Mouse (Mus musculus): ENCODE results near the gene Gtf3c3. TPM values are rescaled to one million over a fixed set of nuclear protein-coding genes. Genes with fewer than 3 reads are reported as not detected.

Gtf3c3 gene
- 10 to 100 TPM; 25.9 to 26.3 TPM for total RNA-seq (2021)
- long read RNA-seq, experiment 1, full-length matches to known transcripts = 9 of 12 reads
- long read RNA-seq, experiment 1, partial matches to known transcripts = 2 of 12 reads
- long read RNA-seq, experiment 1, other reads (novel, unspliced or antisense) = 1 of 12 reads
- long read RNA-seq, experiment 2, full-length matches to known transcripts = 12 of 16 reads
- long read RNA-seq, experiment 2, partial matches to known transcripts = 3 of 16 reads
- long read RNA-seq, experiment 2, other reads (novel, unspliced or antisense) = 1 of 16 reads

DNA sequence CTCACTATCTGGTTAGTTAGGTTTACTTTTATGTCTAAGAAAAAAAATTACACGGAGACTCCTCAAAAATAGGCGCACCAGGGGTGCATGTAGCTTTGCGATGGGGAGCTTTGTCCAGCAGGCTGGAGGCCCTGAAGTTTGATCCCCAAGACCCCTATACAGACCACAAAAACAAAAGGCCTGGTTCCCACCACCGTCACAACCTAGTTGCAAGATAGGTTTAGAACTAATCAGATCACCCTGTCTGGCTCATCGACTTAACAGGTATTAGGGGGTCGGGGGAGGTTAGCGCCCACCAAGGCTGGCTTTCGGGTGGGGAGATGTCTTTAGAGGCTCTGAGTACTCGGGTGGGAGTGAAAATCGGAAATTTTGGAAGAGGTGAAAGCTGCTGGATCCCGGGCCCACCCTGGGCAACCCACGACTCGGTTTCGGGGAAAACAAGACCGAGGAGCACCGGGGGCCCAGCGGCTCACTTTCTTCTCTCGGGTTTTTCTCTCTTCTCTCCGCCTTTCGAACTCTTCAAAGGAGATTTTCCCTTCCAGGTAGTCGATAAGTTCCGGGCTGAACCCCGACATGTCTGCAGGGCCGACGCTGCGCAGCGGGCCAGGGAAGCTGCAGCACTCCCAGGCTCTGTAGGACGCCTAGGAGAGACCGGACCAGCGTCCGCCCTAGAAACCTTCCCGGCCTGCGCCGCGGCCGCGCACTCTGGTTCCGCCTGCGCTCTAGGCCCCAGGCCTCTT lies at the start of gene Gtf3c3:
Gene Gtf3c3 (minus strand): TSS at position 632 of the 740 bp plus-strand sequence.
- DNase-seq (ENCODE audit: low spot score in 2 of 2) = peak; percentile 76 to 84

- DNase-seq (ENCODE audit: low spot score in 2 of 2) = no peak
These were observed 46.1 kb upstream of the Gtf3c3 start for GRCm38 (mm10) chr1:54484744-54485420.

- no peak for DNase-seq (ENCODE audit: low spot score in 2 of 2)
These were observed 41.7 kb upstream of the Gtf3c3 start for GRCm38 (mm10) chr1:54480491-54480890.

DNA sequence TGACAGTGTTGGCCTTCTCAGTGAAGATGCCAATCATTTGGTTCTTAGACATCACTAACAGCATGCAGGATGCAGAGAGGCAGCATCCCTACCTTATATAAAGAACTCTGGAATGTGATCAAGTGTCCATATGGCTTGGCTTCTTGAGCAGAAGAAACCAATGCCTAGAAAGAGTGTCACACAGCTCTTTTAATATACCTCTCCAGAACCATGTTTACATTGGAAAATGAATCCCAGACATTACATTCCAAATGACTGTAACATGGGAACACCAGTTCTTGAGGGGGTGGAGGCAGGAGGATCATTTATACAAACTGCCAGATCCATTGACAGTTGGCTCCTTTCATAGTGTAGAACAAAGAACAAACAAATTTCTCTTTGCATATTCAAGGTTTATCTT lies 29.9 kb upstream of the Gtf3c3 start:
- DNase-seq (ENCODE audit: low spot score in 2 of 2) = peak; percentile 25 to 33

- DNase-seq (ENCODE audit: low spot score in 2 of 2) = peak; percentile 19 to 27
These were observed 28.6 kb upstream of the Gtf3c3 start for GRCm38 (mm10) chr1:54467366-54467765.

DNA sequence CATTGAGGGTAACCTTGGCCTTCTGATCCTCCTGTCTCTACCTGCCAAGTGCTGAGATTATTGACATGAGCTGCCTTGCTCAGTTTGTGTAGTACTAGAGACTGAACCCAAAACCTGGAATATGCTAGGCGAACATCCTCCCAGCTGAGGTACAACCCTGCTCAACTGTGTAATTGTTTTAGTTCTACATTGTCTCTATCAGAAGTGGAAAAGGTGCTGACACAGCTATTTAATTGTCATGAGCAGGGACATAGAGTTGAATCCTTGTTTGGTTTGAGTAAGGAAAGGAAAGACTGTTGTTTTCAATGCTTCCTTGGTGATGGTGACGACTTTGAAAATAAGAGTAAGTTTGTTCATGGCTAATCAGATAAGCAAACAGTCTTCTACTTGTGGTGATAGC lies 13.3 kb upstream of the Gtf3c3 start:
- no peak for DNase-seq (ENCODE audit: low spot score in 2 of 2)

GRCm38 (mm10) chr1:54448833-54449232 lies 10.1 kb upstream of the Gtf3c3 start:
- DNase-seq (ENCODE audit: low spot score in 2 of 2) = no peak

DNA sequence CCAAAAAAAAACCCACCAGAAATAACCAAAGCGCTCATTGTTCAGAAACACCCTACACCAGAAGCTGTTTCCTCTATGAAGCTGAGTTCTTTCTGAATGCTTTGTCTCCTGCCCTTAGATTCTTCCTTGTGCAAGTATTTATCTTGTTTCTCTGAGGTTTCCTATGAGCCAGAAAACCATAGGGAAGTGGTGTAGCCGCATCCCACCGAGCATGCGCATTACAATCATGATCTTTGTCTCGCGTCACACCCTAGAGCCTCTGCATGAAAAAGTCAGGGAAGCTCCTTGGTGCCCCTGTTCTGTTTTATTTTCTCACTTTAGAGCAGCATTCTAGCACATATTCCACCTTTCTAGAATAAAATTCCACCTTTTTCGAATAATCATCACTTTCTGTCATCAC lies 4.9 kb upstream of the Gtf3c3 start:
- no peak for DNase-seq (ENCODE audit: low spot score in 2 of 2)

DNA sequence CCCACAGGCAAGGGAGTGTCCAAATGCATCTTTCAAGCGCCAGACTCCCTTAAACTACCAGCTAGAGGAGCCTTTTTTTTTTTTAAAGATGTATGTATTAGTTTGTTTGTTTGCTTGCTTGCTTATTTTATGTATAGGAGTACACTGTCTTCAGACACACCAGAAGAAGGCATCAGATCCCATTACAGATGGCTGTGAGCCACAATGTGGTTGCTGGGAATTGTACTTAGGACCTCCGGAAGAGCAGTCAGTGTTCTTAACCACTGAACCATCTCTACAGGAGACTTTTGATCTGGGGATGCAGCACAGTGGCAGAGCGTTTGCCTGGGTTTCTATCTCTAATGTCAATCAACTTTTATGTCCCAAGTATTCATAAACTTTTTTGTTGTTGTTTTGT lies 307 bp upstream of the Gtf3c3 start:
- no peak for DNase-seq (ENCODE audit: low spot score in 2 of 2)

DNA sequence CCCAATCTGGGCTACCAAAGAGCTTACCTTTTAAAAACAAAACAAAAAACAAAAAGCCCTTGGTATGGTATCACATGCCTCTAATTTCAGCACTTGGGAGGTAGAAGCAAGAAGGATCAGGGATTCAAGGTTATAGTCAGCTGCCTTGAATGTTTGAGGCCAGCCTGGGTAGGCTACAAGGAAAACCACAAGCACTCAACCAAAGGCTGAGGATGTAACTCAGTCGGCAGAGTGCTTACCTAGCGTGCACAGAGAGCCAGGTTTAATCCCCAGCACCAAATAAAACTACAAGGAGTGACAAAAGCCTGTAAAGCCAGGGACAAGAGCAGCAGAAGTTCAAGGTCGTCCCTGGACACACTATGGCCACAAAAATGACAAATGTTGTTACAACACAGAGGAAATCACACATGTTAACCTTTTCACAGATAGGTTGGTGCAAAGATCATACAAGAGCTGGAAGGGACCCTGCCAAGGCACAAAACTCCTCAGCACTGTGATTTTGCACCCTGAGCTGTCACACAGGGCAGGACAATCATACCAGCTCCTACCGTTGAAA lies 16.5 kb downstream of the Gtf3c3 start:
- no peak for DNase-seq (ENCODE audit: low spot score in 2 of 2)

GRCm38 (mm10) chr1:54421670-54422069 lies 17.1 kb downstream of the Gtf3c3 start:
- no peak for DNase-seq (ENCODE audit: low spot score in 2 of 2)

GRCm38 (mm10) chr1:54402736-54403135 lies 36.0 kb downstream of the Gtf3c3 start:
- no peak for DNase-seq (ENCODE audit: low spot score in 2 of 2)

DNA sequence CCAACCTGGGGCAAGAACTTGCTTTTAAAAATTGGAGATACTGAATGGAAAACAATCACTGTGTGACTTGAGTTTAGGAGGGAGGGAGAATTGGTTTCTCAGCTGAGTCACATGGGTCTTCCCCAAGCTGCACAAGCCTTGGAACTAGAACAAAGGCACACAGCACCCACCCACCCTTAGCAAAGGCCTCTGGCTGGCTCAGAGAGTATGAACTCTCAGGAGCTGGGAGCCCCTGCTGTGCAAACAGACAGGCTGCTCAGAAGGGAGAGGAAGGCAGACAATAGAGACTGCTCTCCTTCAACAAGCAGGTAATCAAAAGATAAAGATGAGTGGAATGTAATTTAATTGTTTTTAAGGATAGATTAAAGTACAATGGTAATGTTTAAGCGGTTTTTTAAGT lies 54.5 kb downstream of the Gtf3c3 start:
- no peak for DNase-seq (ENCODE audit: low spot score in 2 of 2)

GRCm38 (mm10) chr1:54380978-54381914 lies 57.5 kb downstream of the Gtf3c3 start:
- DNase-seq (ENCODE audit: low spot score in 2 of 2) = peak; percentile 19 to 53

DNA sequence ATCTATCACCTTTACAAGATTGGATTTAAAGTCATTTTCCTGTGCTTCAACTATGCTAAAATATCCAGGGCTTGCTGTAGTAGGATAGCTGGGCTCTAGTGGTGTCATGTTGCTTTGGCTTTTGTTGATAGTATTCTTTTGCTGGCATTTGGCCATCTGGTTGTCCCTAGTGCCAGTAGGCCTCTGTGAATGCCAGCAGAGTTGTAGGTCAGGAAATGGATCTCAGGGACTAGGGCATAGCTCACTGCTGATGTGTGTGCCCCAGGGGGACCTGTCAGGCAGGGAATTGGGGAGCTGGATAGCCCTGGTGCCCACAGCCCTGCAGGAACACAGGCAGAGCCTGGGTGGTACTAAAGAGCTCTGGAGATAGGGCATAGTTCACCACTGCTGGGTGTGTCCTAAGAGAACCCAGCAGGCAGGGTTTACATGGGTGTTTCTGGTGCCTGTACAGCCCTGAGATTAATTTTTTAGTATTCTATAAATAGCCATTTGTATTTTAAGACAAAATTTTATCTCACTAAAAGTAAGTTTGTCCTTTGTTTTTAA lies 61.2 kb downstream of the Gtf3c3 start:
- no peak for DNase-seq (ENCODE audit: low spot score in 2 of 2)

DNA sequence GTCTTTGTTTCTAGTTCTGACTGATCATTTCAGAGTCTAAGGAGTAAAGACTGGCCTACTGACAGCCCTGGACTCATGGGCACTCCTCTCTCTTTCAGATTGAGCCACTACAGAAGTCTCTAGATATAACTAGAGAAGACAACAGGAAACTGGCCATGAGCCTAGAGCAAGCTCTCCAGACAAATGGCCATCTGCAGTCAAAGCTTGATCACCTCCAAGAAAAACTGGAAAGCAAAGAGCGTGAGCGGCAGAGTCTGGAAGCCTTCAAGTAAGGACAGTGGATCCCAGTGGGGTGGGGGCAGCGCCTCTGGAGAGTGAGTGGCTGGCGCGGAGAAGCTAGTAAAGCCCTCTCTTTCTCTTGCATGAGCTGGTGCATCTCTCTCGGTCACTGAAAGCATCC lies 82.2 kb downstream of the Gtf3c3 start:
- no peak for DNase-seq (ENCODE audit: low spot score in 2 of 2)

DNA sequence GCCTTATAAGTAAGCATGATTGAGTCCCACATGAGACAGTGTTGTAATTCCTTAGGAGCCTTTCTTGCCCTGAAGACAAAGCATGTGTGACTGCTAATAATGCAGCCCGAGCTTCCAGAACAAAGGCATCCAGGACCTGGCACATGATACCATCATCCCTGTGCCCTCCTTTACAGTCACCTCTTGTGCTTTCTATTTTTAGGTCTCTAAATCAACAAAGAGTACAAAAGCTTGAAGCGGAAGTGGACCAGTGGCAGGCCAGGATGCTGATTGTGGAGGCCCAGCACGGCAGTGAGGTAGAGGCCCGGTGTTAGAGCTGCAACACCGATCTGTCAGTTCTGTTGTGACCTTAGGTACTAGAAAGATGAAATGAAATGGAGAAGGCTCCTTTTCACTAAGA lies 83.3 kb downstream of the Gtf3c3 start:
- DNase-seq (ENCODE audit: low spot score in 2 of 2) = no peak

- no peak for DNase-seq (ENCODE audit: low spot score in 2 of 2)
These were observed 84.0 kb downstream of the Gtf3c3 start for GRCm38 (mm10) chr1:54354786-54355185.
